Mouse (Mus musculus) CH12.LX (cell line): ENCODE measurements around the gene Adat3. TPM values are rescaled to one million over a fixed set of nuclear protein-coding genes. Genes with fewer than 3 reads are reported as not detected.

Source experiments
- DNase-seq: peaks from one replicate; pipeline ENCODE4 v3.0.0-alpha.2; 2013; ENCODE audit errors: extremely low read depth
- H3K27ac ChIP-seq: 2 replicates; pipeline ENCODE4 v1.5.1; 2012; ENCODE audit warnings: low read depth, mild to moderate bottlenecking, control low read depth, moderate library complexity; ENCODE audit not compliant: insufficient read depth
- H3K27me3 ChIP-seq: replicated peaks from 2 replicates; pipeline ENCODE3; 2012; ENCODE audit warnings: inconsistent platforms
- H3K36me3 ChIP-seq, 2 experiments: replicated peaks in 1 of 2; 2 replicates each; pipeline versions ENCODE3 to v1.6.1; 2012; ENCODE audit warnings: inconsistent platforms in 1 of 2, low read length in 1 of 2, mild to moderate bottlenecking in 1 of 2, mixed read lengths in 1 of 2, moderate library complexity in 1 of 2; ENCODE audit not compliant: control insufficient read depth in 1 of 2, insufficient read depth in 1 of 2
- H3K4me1 ChIP-seq, 2 experiments: 2 replicates each; pipeline ENCODE4 v1.6.1; 2012; ENCODE audit warnings: inconsistent platforms in 1 of 2, moderate library complexity in 1 of 2; ENCODE audit not compliant: insufficient read depth in 2 of 2, control insufficient read depth in 1 of 2
- H3K4me2 ChIP-seq: 2 replicates; pipeline ENCODE4 v1.6.1; 2012; ENCODE audit warnings: low read depth, mild to moderate bottlenecking, control low read depth; ENCODE audit not compliant: poor library complexity, insufficient read depth, severe bottlenecking
- H3K4me3 ChIP-seq, 3 experiments: fragments of 150-350 bp in 1 of 3; sonication (generic) in 1 of 3; replicated peaks in 1 of 3; 2 replicates each; pipeline versions ENCODE3 to v1.5.1; 2011 to 2012; ENCODE audit warnings: low read depth in 2 of 3, low read length in 2 of 3, mild to moderate bottlenecking in 2 of 3, moderate library complexity in 2 of 3, control low read depth in 1 of 3, improper control_type of control experiment in 1 of 3, inconsistent platforms in 1 of 3, mixed read lengths in 1 of 3; ENCODE audit not compliant: poor library complexity in 1 of 3
- H3K79me2 ChIP-seq: replicated peaks from 2 replicates; pipeline ENCODE4 v1.6.1; 2012; ENCODE audit warnings: mild to moderate bottlenecking, moderate library complexity; ENCODE audit not compliant: control insufficient read depth, poor library complexity, insufficient read depth, severe bottlenecking; ENCODE audit errors: extremely low read depth
- H3K9ac ChIP-seq: 2 replicates; pipeline ENCODE4 v1.6.1; 2012; ENCODE audit warnings: low read depth, mild to moderate bottlenecking, control low read depth, moderate library complexity; ENCODE audit not compliant: insufficient read depth
- H3K9me3 ChIP-seq: replicated peaks from 2 replicates; pipeline ENCODE3; 2012; ENCODE audit warnings: low read length, inconsistent platforms, mixed read lengths
- CHD1 ChIP-seq: IDR thresholded peaks from 2 replicates; pipeline ENCODE4 v1.6.1; 2012; ENCODE audit warnings: low read depth, low read length, improper control_type of control experiment, inconsistent platforms
- CHD2 ChIP-seq: IDR thresholded peaks from 2 replicates; pipeline ENCODE4 v1.6.1; 2011; ENCODE audit warnings: low read length, improper control_type of control experiment
- CTCF ChIP-seq, 2 experiments: IDR thresholded peaks in 1 of 2; conservative IDR thresholded peaks in 1 of 2; 2 replicates each; pipeline ENCODE4 v1.5.1; 2011 to 2012; ENCODE audit warnings: low read depth in 2 of 2, low read length in 2 of 2, improper control_type of control experiment in 1 of 2, inconsistent platforms in 1 of 2, mild to moderate bottlenecking in 1 of 2, moderate library complexity in 1 of 2
- ELF1 ChIP-seq: IDR thresholded peaks from 2 replicates; pipeline ENCODE4 v1.6.1; 2014; ENCODE audit warnings: low read depth, mild to moderate bottlenecking, inconsistent platforms, low read length, improper control_type of control experiment
- EP300 ChIP-seq: IDR thresholded peaks from 2 replicates; pipeline ENCODE4 v1.6.1; 2011; ENCODE audit warnings: low read length, improper control_type of control experiment
- ETS1 ChIP-seq: conservative IDR thresholded peaks from 2 replicates; pipeline ENCODE4 v1.6.1; 2012; ENCODE audit warnings: low read depth, mild to moderate bottlenecking, inconsistent platforms, low read length, improper control_type of control experiment, moderate library complexity
- GABPA ChIP-seq: IDR thresholded peaks from 2 replicates; pipeline ENCODE4 v1.6.1; 2012; ENCODE audit warnings: low read depth, low read length, improper control_type of control experiment, inconsistent platforms; ENCODE audit not compliant: insufficient replicate concordance
- IRF4 ChIP-seq: IDR thresholded peaks from 2 replicates; pipeline ENCODE4 v1.6.1; 2014; ENCODE audit warnings: low read depth, mild to moderate bottlenecking, inconsistent platforms, low read length, improper control_type of control experiment
- JUND ChIP-seq: conservative IDR thresholded peaks from 2 replicates; pipeline ENCODE4 v1.6.1; 2011; ENCODE audit warnings: low read depth, low read length, improper control_type of control experiment
- MAFK ChIP-seq: IDR thresholded peaks from 2 replicates; pipeline ENCODE4 v1.6.1; 2011; ENCODE audit warnings: low read length, improper control_type of control experiment; ENCODE audit not compliant: insufficient replicate concordance
- MAX ChIP-seq: IDR thresholded peaks from 2 replicates; pipeline ENCODE4 v1.6.1; 2011; ENCODE audit warnings: low read length, improper control_type of control experiment
- MEF2A ChIP-seq: IDR thresholded peaks from 2 replicates; pipeline ENCODE4 v1.6.1; 2014; ENCODE audit warnings: low read depth, mild to moderate bottlenecking, inconsistent platforms, low read length, improper control_type of control experiment, borderline replicate concordance
- MXI1 ChIP-seq: IDR thresholded peaks from 2 replicates; pipeline ENCODE4 v1.6.1; 2011; ENCODE audit warnings: mild to moderate bottlenecking, low read depth, low read length, improper control_type of control experiment
- NELFE ChIP-seq: IDR thresholded peaks from 2 replicates; pipeline ENCODE4 v1.6.1; 2011; ENCODE audit warnings: low read depth, low read length, improper control_type of control experiment
- NRF1 ChIP-seq: IDR thresholded peaks from 2 replicates; pipeline ENCODE4 v1.6.1; 2014; ENCODE audit warnings: low read depth, mild to moderate bottlenecking, inconsistent platforms, low read length, improper control_type of control experiment, moderate library complexity
- PAX5 ChIP-seq: IDR thresholded peaks from 2 replicates; pipeline ENCODE4 v1.6.1; 2012; ENCODE audit warnings: low read length, inconsistent platforms, mixed read lengths
- POLR2A ChIP-seq: IDR thresholded peaks from 2 replicates; pipeline ENCODE4 v1.6.1; 2011; ENCODE audit warnings: low read depth, mild to moderate bottlenecking, improper control_type of control experiment, low read length
- RAD21 ChIP-seq: IDR thresholded peaks from 2 replicates; pipeline ENCODE4 v1.6.1; 2011; ENCODE audit warnings: low read depth, mild to moderate bottlenecking, low read length, improper control_type of control experiment, moderate library complexity
- SIN3A ChIP-seq: IDR thresholded peaks from 2 replicates; pipeline ENCODE4 v1.6.1; 2012; ENCODE audit warnings: low read length, improper control_type of control experiment, inconsistent platforms
- TBP ChIP-seq: conservative IDR thresholded peaks from 2 replicates; pipeline ENCODE4 v1.6.1; 2011; ENCODE audit warnings: low read depth, low read length, improper control_type of control experiment
- TCF12 ChIP-seq: IDR thresholded peaks from 2 replicates; pipeline ENCODE4 v1.6.1; 2014; ENCODE audit warnings: low read depth, mild to moderate bottlenecking, inconsistent platforms, low read length, improper control_type of control experiment
- UBTF ChIP-seq: IDR thresholded peaks from 2 replicates; pipeline ENCODE4 v1.6.1; 2012; ENCODE audit warnings: low read depth, mild to moderate bottlenecking, inconsistent platforms, low read length, improper control_type of control experiment, moderate library complexity
- USF2 ChIP-seq: conservative IDR thresholded peaks from 2 replicates; pipeline ENCODE4 v1.6.1; 2011; ENCODE audit warnings: low read depth, low read length, improper control_type of control experiment
- ZMIZ1 ChIP-seq: IDR thresholded peaks from 2 replicates; pipeline ENCODE4 v1.6.1; 2012; ENCODE audit warnings: low read depth, mild to moderate bottlenecking, inconsistent platforms, low read length, improper control_type of control experiment
- ZNF384 ChIP-seq: IDR thresholded peaks from 2 replicates; pipeline ENCODE4 v1.6.1; 2012; ENCODE audit warnings: low read depth, low read length, improper control_type of control experiment, inconsistent platforms
- dilution Hi-C: fragments of 300-500 bp; cut with MboI; formaldehyde crosslinking; loops from 2 replicates; pipeline ENCODE4 v1.14.3; 2020; ENCODE audit warnings: low sequenced_read_pairs; ENCODE audit not compliant: extremely low pct_unique_long_range_greater_than_20kb, extremely low pct_ligation_motif_present
- in situ Hi-C: fragments of 300-500 bp; cut with MboI; formaldehyde crosslinking; loops from 3 replicates; pipeline ENCODE4 v1.14.3; 2019; ENCODE audit warnings: low sequenced_read_pairs, low pct_ligation_motif_present, low pct_unique_long_range_greater_than_20kb, mixed read lengths
- polyA plus RNA-seq: library from polyadenylated mRNA; unstranded; fragments of >175 nt; gene quantifications from 2 replicates; pipeline ENCODE4 v1.2.1, GENCODE M21; 2012; ENCODE audit warnings: low read depth; ENCODE audit not compliant: insufficient read length
- total RNA-seq, 2 experiments: library from RNA; depleted of rRNA; stranded (reverse); fragments of 300-350 nt in 1 of 2; fragments of >200 nt in 1 of 2; gene quantifications; 2 replicates each; pipeline ENCODE4 v1.2.3; 2012 to 2014

The Adat3 gene
- total and polyA plus RNA-seq, 3 experiments = 5.0 to 6.7 (median 6.6) TPM

DNA sequence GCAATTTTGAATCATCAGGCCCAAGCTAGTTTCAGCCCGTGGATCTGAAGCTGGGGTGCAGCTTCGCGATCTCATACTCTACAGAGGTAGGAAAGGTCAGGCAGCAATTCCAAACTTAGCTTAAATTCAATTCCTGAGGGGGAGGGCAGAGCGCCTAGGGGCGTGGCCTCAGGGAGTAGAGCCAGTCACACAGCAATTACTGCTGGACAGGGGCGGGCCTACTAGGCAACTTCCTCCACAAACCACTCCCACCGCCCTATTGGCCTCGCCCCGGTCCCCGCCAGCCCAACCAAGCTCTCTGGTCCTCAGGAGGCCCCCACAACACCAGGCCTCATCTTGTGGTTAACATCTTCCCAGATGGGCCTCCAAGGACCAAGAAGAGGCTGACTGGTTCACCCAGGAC, 33.0 kb upstream of the Adat3 start:
- dilution Hi-C loops = no loop called here

DNA sequence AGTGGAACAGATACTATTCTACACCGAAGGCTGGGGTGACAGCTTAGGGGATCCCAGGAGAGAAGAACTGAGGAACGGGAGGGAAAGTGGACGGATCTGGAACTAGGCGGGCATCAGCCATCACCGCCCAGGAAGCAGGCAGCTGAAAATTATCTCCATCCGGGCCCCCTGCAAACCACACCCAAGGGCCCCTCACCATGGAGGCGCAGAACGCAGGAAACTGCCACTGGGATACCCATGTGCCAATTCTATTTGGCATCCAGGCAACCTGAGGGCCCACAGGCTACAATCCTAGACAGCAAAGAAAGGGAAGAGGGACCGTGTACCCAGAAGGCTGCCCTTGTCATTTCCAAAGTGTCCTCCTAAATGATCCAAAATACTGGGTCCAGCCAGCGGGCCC, 32.3 kb upstream of the Adat3 start:
- dilution Hi-C loops (no loop called here), in situ Hi-C loops (no loop called here)
- DNase-seq = peak; percentile 29
- Histone ChIP-seq H3K4me2 (peak overlapping the region; percentile 89), H3K4me3 (peak overlapping the region; percentile 49 to 75 (median 60)), H3K27me3 (no peaks in the 10 kb centered on the region), H3K36me3 (peaks cover 16 to 53% of the 10 kb centered on the region in 2 experiments), H3K9ac (peak overlapping the region; percentile 94), H3K9me3 (no peaks in the 10 kb centered on the region), H3K27ac (peak overlapping the region; percentile 95), H3K79me2 (peaks cover 59% of the 10 kb centered on the region), H3K4me1 (peaks cover 19 to 65% of the 10 kb centered on the region in 2 experiments)
- TF ChIP-seq ELF1 (no peak), MAFK (no peak), GABPA (no peak), SIN3A (no peak; the same call in 1 of the 2 replicates), NELFE (no peak), JUND (no peak), POLR2A (no peak), CTCF (conservative IDR thresholded peaks at IDR 0.05 in 1 of 2, IDR thresholded peaks at IDR 0.05 in 1 of 2; ENCODE audit: low read depth in 2 of 2, low read length in 2 of 2) (no peak), NRF1 (0 out of 2 replicates have a peak, but pooled peaks have one; percentile 13), EP300 (no peak), PAX5 (no peak), IRF4 (no peak), MEF2A (0 out of 2 replicates have a peak, but pooled peaks have one; percentile 18), CHD1 (peak; percentile 49; the same call in 1 of the 2 replicates), RAD21 (no peak), UBTF (no peak), CHD2 (no peak)

More for the DNA sequence above, 33.0 kb upstream of the Adat3 start:
- H3K4me3 ChIP-seq = peak overlapping the region; percentile 49 to 75 (median 60)
- DNase-seq = peak; percentile 92
- TF ChIP-seq MEF2A = peak; percentile 15; the same call in 1 of the 2 replicates
- peak; percentile 67; the same call in 1 of the 2 replicates for TF ChIP-seq TBP
- TF ChIP-seq ELF1 = 0 out of 2 replicates have a peak, but pooled peaks have one; percentile 36
- TF ChIP-seq ZMIZ1 = no peak
- TF ChIP-seq SIN3A = no peak
- TF ChIP-seq ETS1 = no peak
- peak; percentile 74 for TF ChIP-seq POLR2A
- peak; percentile 32; the same call in 1 of the 2 replicates for TF ChIP-seq TCF12
- TF ChIP-seq MAX = no peak
- no peak for TF ChIP-seq MXI1
- TF ChIP-seq ZNF384 = no peak
- TF ChIP-seq EP300 = no peak
- TF ChIP-seq NELFE = peak; percentile 55; the same call in 1 of the 2 replicates
- TF ChIP-seq NRF1 = 0 out of 2 replicates have a peak, but pooled peaks have one; percentile 41
- no peak for TF ChIP-seq GABPA
- TF ChIP-seq USF2 = no peak
- peaks cover 51% of the 10 kb centered on the region for H3K79me2 ChIP-seq
- H3K9ac ChIP-seq = peak overlapping the region; percentile 94
- peaks cover 13 to 57% of the 10 kb centered on the region in 2 experiments for H3K4me1 ChIP-seq
- H3K4me2 ChIP-seq = peak overlapping the region; percentile 89
- in situ Hi-C loops = no loop called here
- H3K9me3 ChIP-seq = no peaks in the 10 kb centered on the region
- no peaks in the 10 kb centered on the region for H3K27me3 ChIP-seq
- H3K27ac ChIP-seq = peak overlapping the region; percentile 95
- peaks cover 16 to 52% of the 10 kb centered on the region in 2 experiments for H3K36me3 ChIP-seq
